Mouse (Mus musculus): ENCODE measurements at regions not wholly inside any gene's neighbourhood (a gene's known extent, or its start where the extent isn't known, plus 50 kb on each side); places are given as distances from the start of the nearest gene placed in this dataset.
"Not testable (repeated sequence)": the region's sequence is repeated elsewhere in the genome, so short reads cannot be mapped to it uniquely, and the experiment has no call there.

DNA sequence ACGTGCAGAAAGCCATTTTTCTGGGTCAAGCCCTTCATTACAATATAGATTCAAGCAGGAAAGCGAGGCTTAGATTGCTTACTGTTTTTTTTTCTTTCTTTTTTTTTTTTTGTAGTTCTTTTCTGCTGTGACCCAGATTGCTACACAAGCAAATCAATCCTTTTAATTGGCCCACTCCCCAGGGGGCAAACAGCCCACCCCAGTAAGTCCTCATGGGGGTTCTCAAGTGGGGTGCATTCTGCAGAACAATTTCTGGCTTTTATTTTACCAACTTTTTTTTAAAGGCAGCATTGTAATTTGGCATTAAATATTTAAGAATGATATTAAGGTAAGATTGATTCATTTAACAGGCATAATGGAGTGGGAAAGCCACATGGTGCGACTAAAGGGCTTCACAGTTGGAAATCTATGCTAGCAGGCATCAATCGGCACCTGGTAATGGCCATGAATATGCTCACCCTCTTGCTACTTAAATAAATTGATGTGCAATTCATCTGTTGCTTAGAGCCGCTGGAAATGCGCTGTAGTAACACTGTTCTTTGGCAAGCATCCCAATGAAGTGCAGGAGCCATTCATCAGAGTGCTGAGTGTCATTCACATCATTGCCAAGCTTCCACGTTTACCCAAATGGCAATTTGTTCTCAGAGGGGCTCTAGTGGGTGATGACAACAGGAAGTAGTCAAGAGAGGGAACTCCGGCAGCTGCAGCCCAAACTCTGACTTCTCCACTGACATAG is 236.3 kb upstream of the Arhgap42 start:
- H3K4me3 ChIP-seq (ENCODE audit: low read depth, low read length), result no peak overlapping the region
- no peak overlapping the region for H3K27ac ChIP-seq (ENCODE audit: low read depth, low read length)
- peaks cover 2% of the 10 kb centered on the region; the same call in 1 of the 2 replicates for H3K4me1 ChIP-seq (ENCODE audit: insufficient read depth, low read length)
- no peak for TF ChIP-seq CTCF (IDR thresholded peaks at IDR 0.05)
- H3K9ac ChIP-seq (replicated peaks; ENCODE audit: low read length, poor library complexity, severe bottlenecking), result no peak overlapping the region
- peak; percentile 76 for DNase-seq (ENCODE audit: low spot score)
- no peaks in the 10 kb centered on the region for H3K9me3 ChIP-seq (ENCODE audit: low read length)
- no peaks in the 10 kb centered on the region for H3K27me3 ChIP-seq (ENCODE audit: insufficient read depth, low read length)
- 39% methylated on average over 8 of the region's 8 CpGs for WGBS
- H3K4me2 ChIP-seq (ENCODE audit: low read depth, low read length, poor library complexity, severe bottlenecking), result no peak overlapping the region
- ATAC-seq (ENCODE audit: low FRiP score), result peak; percentile 62; the same call in 1 of the 2 replicates
- H3K36me3 ChIP-seq (ENCODE audit: insufficient read depth, low read length), result no peaks in the 10 kb centered on the region

DNA sequence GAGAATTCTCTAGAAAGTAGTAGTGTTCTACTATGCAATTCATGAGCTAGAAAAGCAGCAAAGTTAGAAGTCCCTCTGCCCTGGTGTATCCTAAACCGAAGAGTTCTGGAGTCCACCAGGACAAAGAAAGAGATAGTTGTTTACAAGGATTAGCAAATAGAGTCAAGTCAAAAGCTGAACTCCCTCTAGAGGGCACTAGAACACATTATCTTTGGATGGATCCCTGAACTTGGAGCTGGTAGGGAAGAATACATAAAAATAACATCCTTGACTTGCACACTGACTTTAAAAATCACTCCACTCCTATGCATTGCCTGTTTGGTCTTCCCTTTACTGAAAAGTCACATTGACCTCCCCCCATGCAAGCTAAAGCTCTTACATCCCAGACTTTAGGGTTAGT is 205.3 kb upstream of the Arhgap42 start:
- Histone ChIP-seq H3K4me2 (ENCODE audit: low read depth, low read length, poor library complexity, severe bottlenecking) (no peak overlapping the region), H3K27me3 (ENCODE audit: insufficient read depth, low read length) (no peaks in the 10 kb centered on the region), H3K9me3 (ENCODE audit: low read length) (peaks cover 3% of the 10 kb centered on the region; the same call in 1 of the 2 replicates), H3K4me1 (ENCODE audit: insufficient read depth, low read length) (no peaks in the 10 kb centered on the region), H3K4me3 (ENCODE audit: low read depth, low read length) (no peak overlapping the region), H3K36me3 (ENCODE audit: insufficient read depth, low read length) (no peaks in the 10 kb centered on the region), H3K27ac (ENCODE audit: low read depth, low read length) (no peak overlapping the region), H3K9ac (replicated peaks; ENCODE audit: low read length, poor library complexity, severe bottlenecking) (no peak overlapping the region)
- ATAC-seq (ENCODE audit: low FRiP score) (no peak), DNase-seq (ENCODE audit: low spot score) (no peak)
- no peak for TF ChIP-seq CTCF (IDR thresholded peaks at IDR 0.05)
- WGBS, result 94% methylated on average over 1 of the region's 1 CpGs

DNA sequence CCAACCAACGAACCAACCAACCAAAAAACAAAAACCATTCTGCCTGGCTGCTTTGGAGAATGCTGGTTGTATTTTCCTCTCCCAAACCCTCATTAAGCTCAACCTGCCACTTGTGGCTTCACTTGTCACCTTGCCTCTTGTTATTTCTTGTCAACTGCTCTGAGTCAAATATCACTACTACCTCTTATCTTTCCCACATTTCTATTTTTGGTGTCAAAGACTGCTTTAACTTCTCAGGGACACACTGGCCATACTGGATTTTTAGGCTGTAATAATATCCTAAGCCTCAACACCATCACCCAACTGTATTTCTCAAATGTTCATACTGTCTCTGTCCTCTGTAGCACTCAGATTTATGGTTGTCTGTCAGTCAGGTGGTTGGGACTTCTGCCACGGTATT is 181.4 kb upstream of the Arhgap42 start:
- Histone ChIP-seq H3K4me2 (ENCODE audit: low read depth, low read length, poor library complexity, severe bottlenecking) (no peak overlapping the region), H3K4me1 (ENCODE audit: insufficient read depth, low read length) (no peaks in the 10 kb centered on the region), H3K27ac (ENCODE audit: low read depth, low read length) (no peak overlapping the region), H3K4me3 (ENCODE audit: low read depth, low read length) (no peak overlapping the region), H3K9me3 (ENCODE audit: low read length) (no peaks in the 10 kb centered on the region), H3K36me3 (ENCODE audit: insufficient read depth, low read length) (no peaks in the 10 kb centered on the region), H3K27me3 (ENCODE audit: insufficient read depth, low read length) (no peaks in the 10 kb centered on the region), H3K9ac (replicated peaks; ENCODE audit: low read length, poor library complexity, severe bottlenecking) (no peak overlapping the region)
- no peak for TF ChIP-seq CTCF (IDR thresholded peaks at IDR 0.05)
- ATAC-seq (ENCODE audit: low FRiP score) (no peak), DNase-seq (ENCODE audit: low spot score) (no peak)
- WGBS, result 85% methylated on average over 2 of the region's 2 CpGs

GRCm38 (mm10) chr9:9412460-9413181 is 173.7 kb upstream of the Arhgap42 start:
- Histone ChIP-seq H3K36me3 (ENCODE audit: insufficient read depth, low read length) (no peaks in the 10 kb centered on the region), H3K4me1 (ENCODE audit: insufficient read depth, low read length) (no peaks in the 10 kb centered on the region), H3K27ac (ENCODE audit: low read depth, low read length) (no peak overlapping the region), H3K27me3 (ENCODE audit: insufficient read depth, low read length) (no peaks in the 10 kb centered on the region), H3K9me3 (ENCODE audit: low read length) (no peaks in the 10 kb centered on the region), H3K4me2 (ENCODE audit: low read depth, low read length, poor library complexity, severe bottlenecking) (no peak overlapping the region), H3K9ac (replicated peaks; ENCODE audit: low read length, poor library complexity, severe bottlenecking) (no peak overlapping the region), H3K4me3 (ENCODE audit: low read depth, low read length) (no peak overlapping the region)
- ATAC-seq (ENCODE audit: low FRiP score), result no peak
- 64% methylated on average over 3 of the region's 3 CpGs for WGBS
- peak; percentile 40 for DNase-seq (ENCODE audit: low spot score)
- TF ChIP-seq CTCF (IDR thresholded peaks at IDR 0.05), result no peak

GRCm38 (mm10) chr9:9394190-9394589 is 155.3 kb upstream of the Arhgap42 start:
- not testable (repeated sequence) for H3K36me3 ChIP-seq (ENCODE audit: insufficient read depth, low read length); ATAC-seq (ENCODE audit: low FRiP score); H3K27me3 ChIP-seq (ENCODE audit: insufficient read depth, low read length); H3K4me1 ChIP-seq (ENCODE audit: insufficient read depth, low read length); H3K4me3 ChIP-seq (ENCODE audit: low read depth, low read length); DNase-seq (ENCODE audit: low spot score); H3K4me2 ChIP-seq (ENCODE audit: low read depth, low read length, poor library complexity, severe bottlenecking); H3K9ac ChIP-seq (replicated peaks; ENCODE audit: low read length, poor library complexity, severe bottlenecking); H3K27ac ChIP-seq (ENCODE audit: low read depth, low read length); H3K9me3 ChIP-seq (ENCODE audit: low read length)
- 69% methylated on average over 4 of the region's 4 CpGs for WGBS

DNA sequence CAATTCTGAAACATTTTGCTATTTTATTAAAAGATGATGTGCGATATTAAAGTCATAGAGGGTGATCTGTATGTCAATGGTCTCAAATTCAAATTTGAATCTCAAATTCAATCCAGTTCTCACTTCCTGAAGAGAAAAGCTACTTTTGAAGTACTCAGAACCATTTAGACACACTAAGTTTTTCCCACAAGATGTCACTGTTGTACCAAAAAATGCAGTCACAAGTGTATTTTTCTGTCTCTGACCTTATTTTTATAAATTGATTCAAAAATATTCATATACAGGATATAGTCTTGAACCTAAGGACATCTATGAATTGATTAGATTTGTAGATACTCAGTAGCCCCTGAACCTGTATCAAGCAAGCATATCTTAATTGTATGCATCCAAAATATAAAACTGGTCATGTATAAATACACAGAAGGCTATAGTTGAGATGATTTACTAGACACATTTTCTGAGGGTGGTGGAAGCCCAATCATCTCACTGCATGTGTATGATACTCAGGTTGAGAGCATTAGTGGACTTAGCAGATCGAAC is 137.8 kb upstream of the Arhgap42 start:
- WGBS, result 67% methylated on average over 2 of the region's 2 CpGs
- Histone ChIP-seq H3K4me2 (ENCODE audit: low read depth, low read length, poor library complexity, severe bottlenecking) (no peak overlapping the region), H3K4me3 (ENCODE audit: low read depth, low read length) (no peak overlapping the region), H3K27ac (ENCODE audit: low read depth, low read length) (no peak overlapping the region), H3K9ac (replicated peaks; ENCODE audit: low read length, poor library complexity, severe bottlenecking) (no peak overlapping the region), H3K36me3 (ENCODE audit: insufficient read depth, low read length) (no peaks in the 10 kb centered on the region), H3K9me3 (ENCODE audit: low read length) (no peaks in the 10 kb centered on the region), H3K4me1 (ENCODE audit: insufficient read depth, low read length) (no peaks in the 10 kb centered on the region), H3K27me3 (ENCODE audit: insufficient read depth, low read length) (no peaks in the 10 kb centered on the region)
- DNase-seq (ENCODE audit: low spot score) (peak; percentile 78), ATAC-seq (ENCODE audit: low FRiP score) (0 out of 2 replicates have a peak, but pooled peaks have one; percentile 7)
- peak; percentile 80 for TF ChIP-seq CTCF (IDR thresholded peaks at IDR 0.05)
